Mouse (Mus musculus): ENCODE measurements at regions not wholly inside any gene's neighbourhood (a gene's known extent, or its start where the extent isn't known, plus 50 kb on each side); places are given as distances from the start of the nearest gene placed in this dataset.

DNA sequence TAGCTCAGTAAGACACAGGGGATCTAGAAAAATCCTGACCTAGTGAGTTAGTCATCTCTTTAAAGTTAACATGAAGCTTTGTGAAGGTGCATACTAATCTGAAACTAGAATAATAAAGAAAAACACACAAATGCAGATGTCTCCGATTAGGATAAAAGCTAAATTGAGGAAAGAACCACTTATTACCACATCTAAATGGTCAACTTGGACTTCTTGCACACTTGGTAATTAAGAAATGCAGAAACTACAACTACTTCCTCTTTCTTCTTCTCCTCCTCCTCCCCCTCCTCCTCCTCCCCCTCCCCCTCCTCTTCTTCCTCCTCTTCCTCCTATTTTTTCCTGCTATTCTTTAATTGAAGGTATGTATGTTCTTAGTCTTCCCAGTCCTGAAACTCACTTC, 116.3 kb downstream of the Dkk1 start:
- DNase-seq: no peak

DNA sequence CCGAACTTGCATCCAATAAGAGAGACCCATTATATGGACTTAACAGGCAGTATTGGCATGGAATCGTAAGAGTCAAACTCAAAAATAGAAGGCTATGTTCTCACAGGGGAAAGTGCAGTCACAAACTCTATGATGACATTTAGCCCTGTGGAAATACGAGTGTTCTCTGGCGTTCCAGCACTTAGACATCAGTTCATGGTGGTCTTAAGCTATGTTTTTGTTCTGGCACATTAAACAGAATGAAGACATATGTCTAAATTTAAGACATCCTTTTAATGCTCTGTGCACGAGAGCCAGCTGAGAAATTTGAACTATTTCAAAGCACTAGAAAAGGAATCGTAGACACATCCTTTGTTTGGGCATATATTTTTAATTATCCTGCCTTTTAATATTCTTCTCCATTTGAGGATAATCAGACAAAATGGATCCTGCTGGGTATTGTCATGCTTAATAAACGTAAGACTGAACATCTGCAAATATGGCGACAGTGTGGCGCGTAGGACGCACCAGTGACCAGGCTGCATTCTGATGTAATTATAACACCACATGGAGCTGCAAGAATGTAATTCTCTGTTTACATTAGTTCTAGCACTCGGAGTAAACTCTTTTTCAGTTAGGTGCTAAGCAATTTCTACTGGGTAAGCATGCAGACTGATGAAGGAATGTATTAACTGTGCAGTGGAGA, 114.3 kb downstream of the Dkk1 start:
- no peak for DNase-seq

DNA sequence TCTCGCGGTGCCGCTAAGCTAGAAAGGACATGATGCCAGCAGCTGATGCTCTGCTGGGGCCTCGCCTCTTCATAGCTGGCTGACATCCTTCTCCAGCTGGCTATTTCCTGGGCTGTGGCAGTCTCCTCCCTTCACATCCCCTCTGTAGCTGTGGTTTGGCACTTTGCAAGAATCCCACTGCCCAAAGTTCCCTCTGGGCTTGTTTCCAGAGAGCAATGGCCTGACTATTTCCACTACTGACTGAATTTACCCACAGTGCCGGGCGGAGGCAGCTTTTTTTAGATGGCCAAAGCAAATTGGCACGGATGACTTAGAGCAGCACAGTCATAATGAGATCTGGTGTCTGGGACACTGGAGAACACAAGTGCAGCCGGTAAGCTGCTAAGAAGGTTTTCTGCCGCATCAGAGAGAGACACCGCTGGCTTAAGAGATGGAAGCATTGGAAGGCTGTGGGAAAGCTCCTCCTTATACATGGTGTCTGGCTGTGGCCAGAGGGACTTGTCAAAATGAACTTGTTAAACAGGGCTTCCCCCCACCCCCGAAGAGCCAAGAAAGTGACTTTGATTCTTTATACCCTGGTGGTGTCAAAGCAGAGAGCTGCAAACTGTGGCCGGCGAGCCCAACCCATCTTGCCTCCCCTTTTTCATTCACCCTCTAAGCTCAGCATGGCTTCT, 98.5 kb downstream of the Dkk1 start:
- DNase-seq: no peak

DNA sequence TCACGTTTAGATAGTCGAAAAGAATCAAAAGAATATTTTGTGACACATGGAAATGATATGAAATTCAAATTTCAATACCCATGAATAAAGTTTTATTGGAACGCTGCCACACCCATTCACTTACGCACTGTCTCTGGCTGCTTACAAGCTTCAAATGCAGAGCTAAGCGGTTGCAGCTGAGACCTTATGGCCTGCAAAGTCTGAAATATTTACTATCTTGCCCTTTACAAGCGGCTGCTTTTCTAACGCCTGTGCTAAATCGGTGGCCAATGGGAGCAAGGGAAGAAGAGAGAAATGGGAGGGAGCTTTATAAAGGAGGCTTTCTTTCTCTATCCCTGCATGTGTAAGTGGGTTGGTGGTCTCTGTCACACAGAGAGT, 97.9 kb downstream of the Dkk1 start:
- peak in 1 of 2 experiments; percentile 22 for DNase-seq

DNA sequence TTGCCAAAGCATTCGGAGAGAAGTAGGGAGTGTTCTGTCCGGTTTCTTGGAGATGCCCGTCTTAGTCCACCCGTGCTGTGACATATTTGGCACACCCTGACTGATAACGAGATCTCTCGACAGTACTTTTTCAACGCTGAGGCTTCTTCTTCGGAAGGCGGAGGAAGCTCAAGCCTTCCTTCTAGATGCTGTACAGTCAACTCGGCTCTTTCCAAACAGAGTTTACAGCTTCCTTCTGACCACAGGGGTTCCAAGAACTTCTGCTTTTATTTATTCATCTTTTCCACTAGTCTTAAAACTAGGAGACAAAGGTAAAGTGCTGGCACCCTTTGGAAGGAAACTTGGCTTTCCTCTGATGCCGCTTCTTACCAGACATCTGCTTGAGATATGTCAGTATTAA, 96.8 kb downstream of the Dkk1 start:
- no peak for DNase-seq

DNA sequence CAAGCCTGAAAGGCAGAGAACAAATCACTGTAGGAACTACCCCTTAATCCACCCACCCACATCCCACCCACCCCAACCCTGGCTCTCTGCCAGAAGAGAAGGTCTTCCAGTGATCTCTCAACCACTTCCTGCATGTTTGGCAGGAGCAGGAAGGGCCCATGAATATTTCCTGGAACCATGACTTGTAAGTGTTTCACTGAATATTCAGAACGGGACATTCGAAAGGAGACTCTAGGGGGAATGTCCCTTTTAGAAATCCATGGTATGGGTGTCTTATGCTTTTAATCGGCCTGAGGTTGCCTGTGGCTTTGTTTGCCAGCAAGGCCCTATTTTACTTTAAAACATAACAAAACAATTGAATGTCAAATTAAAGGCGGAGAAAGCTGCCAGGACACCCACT, 66.0 kb downstream of the Dkk1 start:
- DNase-seq: no peak

DNA sequence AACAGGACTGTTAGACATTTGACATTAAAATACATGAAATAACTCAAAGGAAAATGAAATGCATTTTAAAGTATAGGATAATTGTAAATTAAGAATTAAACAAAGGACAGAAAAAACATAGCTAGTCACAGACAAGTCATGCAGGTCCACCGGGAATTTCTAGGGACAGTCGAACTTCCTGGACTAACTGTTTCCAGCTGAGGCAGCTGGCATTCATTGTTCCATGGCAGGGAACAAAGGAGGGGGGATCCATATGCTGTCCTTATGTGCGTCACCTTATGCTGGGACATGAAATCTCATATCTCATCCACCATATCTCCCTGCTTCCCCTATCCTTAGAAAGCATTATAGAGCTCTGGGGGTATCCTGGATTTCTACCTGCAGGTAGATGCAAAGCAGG, 59.7 kb downstream of the Dkk1 start:
- DNase-seq: no peak

DNA sequence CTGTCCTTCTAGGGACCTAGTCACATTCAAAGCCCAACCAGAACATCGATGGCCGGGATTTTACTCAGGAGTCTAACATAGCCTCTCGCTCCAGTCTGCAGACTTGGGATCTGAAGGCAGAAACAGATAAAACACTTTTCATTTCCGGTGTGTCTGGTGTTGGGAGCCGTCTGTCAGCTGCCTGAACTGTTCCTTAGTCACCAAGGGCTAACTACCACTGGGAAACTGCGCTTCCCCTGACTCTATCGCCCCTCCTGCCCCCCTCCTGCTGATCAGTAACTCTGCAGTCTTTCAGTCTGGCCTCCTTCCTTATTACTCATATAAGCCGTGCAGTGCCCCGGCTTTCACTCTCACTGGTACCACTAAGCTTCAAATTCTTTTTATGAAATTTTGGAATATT, 58.5 kb downstream of the Dkk1 start:
- DNase-seq: no peak

Data from kidney, postnatal 4 days (tissue).